Mouse (Mus musculus): ENCODE measurements at regions not wholly inside any gene's neighbourhood (a gene's known extent, or its start where the extent isn't known, plus 50 kb on each side); places are given as distances from the start of the nearest gene placed in this dataset.

- no peak for TF ChIP-seq CTCF (IDR thresholded peaks at IDR 0.05; ENCODE audit: borderline replicate concordance, insufficient read depth, low read depth, low read length)
- no peak for TF ChIP-seq POLR2A (IDR thresholded peaks at IDR 0.05; ENCODE audit: borderline replicate concordance, insufficient read depth, low read length)
These were observed 90.6 kb downstream of the Maf start for GRCm38 (mm10) chr8:115616871-115617605.
